Mouse (Mus musculus): ENCODE results near the gene Cobl. TPM values are rescaled to one million over a fixed set of nuclear protein-coding genes. Genes with fewer than 3 reads are reported as not detected.

The Cobl gene
- polyA plus RNA-seq, 1 experiment from 2014 or later: 1.1 TPM

DNA sequence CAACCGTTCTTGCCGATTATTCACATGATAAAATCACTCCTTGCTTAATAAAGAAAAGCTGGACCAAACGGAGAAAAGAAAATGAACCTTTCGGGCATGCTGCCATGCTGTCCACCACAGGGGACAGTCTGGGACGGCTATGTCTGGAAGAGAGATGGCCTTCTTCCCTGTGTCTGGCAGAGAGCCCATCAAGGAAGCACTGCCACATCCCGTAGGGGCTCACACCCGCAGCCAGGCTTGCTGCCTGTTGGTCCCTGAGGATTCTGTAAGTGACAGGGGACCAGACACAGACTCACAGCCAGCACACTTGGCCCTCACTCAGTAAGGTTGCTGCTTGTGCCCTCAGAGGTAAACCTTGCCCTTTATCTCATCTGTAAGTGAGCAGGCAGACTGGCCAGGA, 235.3 kb downstream of the Cobl start:
- Histone ChIP-seq H3K4me2 (ENCODE audit: low read depth, severe bottlenecking) (no peak overlapping the region), H3K4me1 (ENCODE audit: control insufficient read depth, insufficient read depth, low read length) (no peaks in the 10 kb centered on the region), H3K27me3 (ENCODE audit: control insufficient read depth, insufficient read depth, low read length) (no peaks in the 10 kb centered on the region), H3K4me3 (ENCODE audit: low read depth, low read length) (no peak overlapping the region), H3K9ac (ENCODE audit: low read length) (no peak overlapping the region), H3K27ac (replicated peaks; ENCODE audit: low read depth, low read length) (no peak overlapping the region), H3K9me3 (ENCODE audit: control insufficient read depth, low read length) (no peaks in the 10 kb centered on the region), H3K36me3 (ENCODE audit: control insufficient read depth, insufficient read depth, low read length) (no peaks in the 10 kb centered on the region)
- DNase-seq (ENCODE audit: low spot score) (no peak), ATAC-seq (ENCODE audit: insufficient number of reproducible peaks, low FRiP score, low TSS enrichment, low read depth) (no peak)
- WGBS: 85% methylated on average over 7 of the region's 7 CpGs

DNA sequence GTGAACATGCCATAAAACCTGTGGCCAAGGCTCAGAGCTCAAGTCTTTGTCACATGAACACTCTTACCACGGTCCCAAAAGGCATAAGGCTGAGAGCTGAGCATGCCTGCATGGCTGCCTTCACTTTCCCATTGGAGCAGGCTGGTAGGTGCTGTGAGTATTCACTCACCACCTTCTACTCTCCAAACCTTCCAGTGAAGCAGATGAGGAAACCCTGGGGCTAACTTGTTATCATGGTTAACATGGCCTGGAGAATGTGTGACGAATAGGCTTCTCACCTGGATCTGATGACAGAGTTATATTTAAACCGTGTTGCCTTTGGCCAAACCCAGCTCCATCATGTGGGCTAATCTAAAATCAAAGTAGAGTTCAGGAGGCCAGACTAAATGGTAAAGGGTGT, 237.4 kb downstream of the Cobl start:
- Histone ChIP-seq H3K36me3 (ENCODE audit: control insufficient read depth, insufficient read depth, low read length) (no peaks in the 10 kb centered on the region), H3K9me3 (ENCODE audit: control insufficient read depth, low read length) (no peaks in the 10 kb centered on the region), H3K9ac (ENCODE audit: low read length) (no peak overlapping the region), H3K27me3 (ENCODE audit: control insufficient read depth, insufficient read depth, low read length) (no peaks in the 10 kb centered on the region), H3K4me1 (ENCODE audit: control insufficient read depth, insufficient read depth, low read length) (no peaks in the 10 kb centered on the region), H3K4me3 (ENCODE audit: low read depth, low read length) (no peak overlapping the region), H3K4me2 (ENCODE audit: low read depth, severe bottlenecking) (no peak overlapping the region), H3K27ac (replicated peaks; ENCODE audit: low read depth, low read length) (no peak overlapping the region)
- DNase-seq (ENCODE audit: low spot score) (no peak), ATAC-seq (ENCODE audit: insufficient number of reproducible peaks, low FRiP score, low TSS enrichment, low read depth) (no peak)
- 89% methylated on average over 3 of the region's 3 CpGs for WGBS

DNA sequence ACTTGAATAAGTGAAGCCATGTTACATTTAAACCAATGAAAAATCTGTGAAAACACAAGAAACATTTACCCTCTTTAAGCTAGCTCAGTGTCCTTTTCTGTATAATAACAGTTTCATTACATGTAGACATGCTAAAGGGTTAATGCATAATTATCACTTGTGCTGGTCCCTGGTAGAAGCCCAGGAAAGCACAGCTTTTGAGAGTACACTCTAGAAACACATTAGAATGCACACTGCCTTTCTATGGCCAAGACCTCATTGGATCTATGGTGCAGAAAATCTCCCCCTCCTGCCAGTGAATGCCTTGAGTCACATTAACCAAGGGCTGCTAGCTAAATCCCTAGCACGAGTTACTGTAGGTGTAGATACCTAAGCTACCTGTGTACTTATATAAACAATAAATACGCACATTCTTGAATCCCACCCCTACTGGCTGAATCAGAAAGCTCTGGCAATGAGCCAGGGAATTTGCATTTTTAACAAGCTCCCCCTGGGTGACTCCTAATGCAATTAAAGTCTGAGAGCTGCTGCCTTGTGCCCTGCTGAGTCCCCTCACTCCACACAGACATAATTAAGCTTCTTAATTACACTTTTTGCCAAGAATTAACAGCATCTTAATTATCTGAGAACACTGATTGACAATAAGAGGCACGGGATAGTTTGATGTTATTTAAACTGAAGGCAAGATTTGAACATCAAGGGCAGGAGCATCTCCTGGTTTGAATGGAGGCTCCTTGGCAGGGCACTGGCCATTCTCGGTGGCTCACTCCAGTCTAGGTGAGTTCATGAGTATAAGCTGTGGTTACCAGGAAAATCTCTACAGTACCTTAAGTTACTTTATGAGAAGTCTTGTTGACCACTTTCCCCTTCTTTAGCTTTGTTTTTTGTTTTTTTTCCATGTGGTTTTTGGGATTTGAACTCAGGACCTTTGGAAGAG, 244.9 kb downstream of the Cobl start:
- H3K4me3 ChIP-seq (ENCODE audit: low read depth, low read length): no peak overlapping the region
- H3K4me2 ChIP-seq (ENCODE audit: low read depth, severe bottlenecking): no peak overlapping the region
- WGBS: 61% methylated on average over 4 of the region's 4 CpGs
- H3K36me3 ChIP-seq (ENCODE audit: control insufficient read depth, insufficient read depth, low read length): no peaks in the 10 kb centered on the region
- H3K27me3 ChIP-seq (ENCODE audit: control insufficient read depth, insufficient read depth, low read length): no peaks in the 10 kb centered on the region
- no peak for DNase-seq (ENCODE audit: low spot score)
- H3K27ac ChIP-seq (replicated peaks; ENCODE audit: low read depth, low read length): no peak overlapping the region
- no peaks in the 10 kb centered on the region for H3K9me3 ChIP-seq (ENCODE audit: control insufficient read depth, low read length)
- no peaks in the 10 kb centered on the region for H3K4me1 ChIP-seq (ENCODE audit: control insufficient read depth, insufficient read depth, low read length)
- H3K9ac ChIP-seq (ENCODE audit: low read length): no peak overlapping the region
- no peak for ATAC-seq (ENCODE audit: insufficient number of reproducible peaks, low FRiP score, low TSS enrichment, low read depth)

DNA sequence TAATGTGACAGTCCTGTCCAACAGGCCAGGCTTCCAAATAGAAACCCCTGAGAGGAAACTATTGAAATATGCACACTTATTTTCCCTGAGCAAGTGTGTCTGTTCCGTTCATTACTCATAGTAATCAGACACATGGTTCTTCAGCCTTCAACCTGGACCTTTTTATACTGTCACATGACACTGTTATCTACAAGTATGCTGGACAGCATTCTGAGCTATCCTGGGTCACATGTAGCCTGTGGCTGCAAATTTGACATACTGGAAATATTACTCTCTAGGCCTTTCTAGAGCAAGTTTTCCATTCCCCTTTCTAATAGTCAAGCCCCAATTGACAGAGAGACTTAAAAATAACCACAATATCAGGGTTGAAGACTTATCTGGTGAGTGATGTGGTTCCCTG, 247.9 kb downstream of the Cobl start:
- ATAC-seq (ENCODE audit: insufficient number of reproducible peaks, low FRiP score, low TSS enrichment, low read depth) (no peak), DNase-seq (ENCODE audit: low spot score) (no peak)
- no peaks in the 10 kb centered on the region for H3K9me3 ChIP-seq (ENCODE audit: control insufficient read depth, low read length)
- no peaks in the 10 kb centered on the region for H3K36me3 ChIP-seq (ENCODE audit: control insufficient read depth, insufficient read depth, low read length)
- H3K4me2 ChIP-seq (ENCODE audit: low read depth, severe bottlenecking): no peak overlapping the region
- H3K4me3 ChIP-seq (ENCODE audit: low read depth, low read length): no peak overlapping the region
- H3K27ac ChIP-seq (replicated peaks; ENCODE audit: low read depth, low read length): no peak overlapping the region
- 88% methylated on average over 1 of the region's 1 CpGs for WGBS
- H3K9ac ChIP-seq (ENCODE audit: low read length): no peak overlapping the region
- no peaks in the 10 kb centered on the region for H3K4me1 ChIP-seq (ENCODE audit: control insufficient read depth, insufficient read depth, low read length)
- no peaks in the 10 kb centered on the region for H3K27me3 ChIP-seq (ENCODE audit: control insufficient read depth, insufficient read depth, low read length)

DNA sequence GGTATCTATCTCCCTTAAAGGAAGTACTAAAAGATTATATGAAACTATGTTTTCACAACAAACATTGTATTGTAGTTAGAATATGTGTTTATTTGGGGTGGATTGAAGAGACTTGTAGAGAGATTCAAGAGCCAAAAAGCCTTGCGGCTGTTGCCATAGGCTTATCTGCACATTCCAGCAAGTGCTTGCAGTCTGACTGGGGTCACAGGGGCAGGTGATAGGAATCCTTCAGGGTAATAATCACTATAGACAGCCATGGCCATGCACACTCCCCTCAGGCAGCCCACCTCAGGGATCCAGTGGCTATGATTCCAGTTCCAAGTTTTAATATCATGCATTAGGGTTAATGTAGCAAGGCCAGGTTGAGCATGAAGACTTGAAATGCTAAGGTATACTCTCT, 249.2 kb downstream of the Cobl start:
- no peak overlapping the region for H3K9ac ChIP-seq (ENCODE audit: low read length)
- DNase-seq (ENCODE audit: low spot score) (no peak), ATAC-seq (ENCODE audit: insufficient number of reproducible peaks, low FRiP score, low TSS enrichment, low read depth) (no peak)
- no peak overlapping the region for H3K4me3 ChIP-seq (ENCODE audit: low read depth, low read length)
- no peak overlapping the region for H3K27ac ChIP-seq (replicated peaks; ENCODE audit: low read depth, low read length)
- H3K36me3 ChIP-seq (ENCODE audit: control insufficient read depth, insufficient read depth, low read length): no peaks in the 10 kb centered on the region
- no peaks in the 10 kb centered on the region for H3K4me1 ChIP-seq (ENCODE audit: control insufficient read depth, insufficient read depth, low read length)
- WGBS: 92% methylated on average over 1 of the region's 1 CpGs
- no peak overlapping the region for H3K4me2 ChIP-seq (ENCODE audit: low read depth, severe bottlenecking)
- H3K27me3 ChIP-seq (ENCODE audit: control insufficient read depth, insufficient read depth, low read length): no peaks in the 10 kb centered on the region
- no peaks in the 10 kb centered on the region for H3K9me3 ChIP-seq (ENCODE audit: control insufficient read depth, low read length)

DNA sequence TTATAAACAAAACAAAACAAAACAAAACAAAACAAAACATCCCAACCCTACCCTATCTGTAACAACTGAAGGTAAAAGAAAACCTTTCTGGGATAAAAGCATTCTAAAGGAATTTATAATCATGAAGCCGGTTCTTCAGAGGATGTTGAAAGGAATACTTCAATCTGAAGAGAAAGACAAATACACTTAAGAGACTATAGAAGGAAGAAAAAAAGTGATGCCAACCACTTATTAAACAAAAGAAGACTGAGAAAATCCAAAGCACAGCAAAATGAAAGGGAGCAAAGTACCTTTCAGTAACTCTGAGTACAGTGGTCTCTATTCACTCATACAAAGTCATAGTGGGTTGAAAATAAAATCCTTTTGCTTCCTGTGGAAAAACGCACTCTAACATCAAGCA, 256.2 kb downstream of the Cobl start:
- no peak overlapping the region for H3K9ac ChIP-seq (ENCODE audit: low read length)
- no peak overlapping the region for H3K27ac ChIP-seq (replicated peaks; ENCODE audit: low read depth, low read length)
- H3K27me3 ChIP-seq (ENCODE audit: control insufficient read depth, insufficient read depth, low read length): no peaks in the 10 kb centered on the region
- H3K4me2 ChIP-seq (ENCODE audit: low read depth, severe bottlenecking): no peak overlapping the region
- DNase-seq (ENCODE audit: low spot score) (no peak), ATAC-seq (ENCODE audit: insufficient number of reproducible peaks, low FRiP score, low TSS enrichment, low read depth) (no peak)
- H3K36me3 ChIP-seq (ENCODE audit: control insufficient read depth, insufficient read depth, low read length): no peaks in the 10 kb centered on the region
- 84% methylated on average over 2 of the region's 2 CpGs for WGBS
- no peaks in the 10 kb centered on the region for H3K4me1 ChIP-seq (ENCODE audit: control insufficient read depth, insufficient read depth, low read length)
- H3K4me3 ChIP-seq (ENCODE audit: low read depth, low read length): no peak overlapping the region
- no peaks in the 10 kb centered on the region for H3K9me3 ChIP-seq (ENCODE audit: control insufficient read depth, low read length)

DNA sequence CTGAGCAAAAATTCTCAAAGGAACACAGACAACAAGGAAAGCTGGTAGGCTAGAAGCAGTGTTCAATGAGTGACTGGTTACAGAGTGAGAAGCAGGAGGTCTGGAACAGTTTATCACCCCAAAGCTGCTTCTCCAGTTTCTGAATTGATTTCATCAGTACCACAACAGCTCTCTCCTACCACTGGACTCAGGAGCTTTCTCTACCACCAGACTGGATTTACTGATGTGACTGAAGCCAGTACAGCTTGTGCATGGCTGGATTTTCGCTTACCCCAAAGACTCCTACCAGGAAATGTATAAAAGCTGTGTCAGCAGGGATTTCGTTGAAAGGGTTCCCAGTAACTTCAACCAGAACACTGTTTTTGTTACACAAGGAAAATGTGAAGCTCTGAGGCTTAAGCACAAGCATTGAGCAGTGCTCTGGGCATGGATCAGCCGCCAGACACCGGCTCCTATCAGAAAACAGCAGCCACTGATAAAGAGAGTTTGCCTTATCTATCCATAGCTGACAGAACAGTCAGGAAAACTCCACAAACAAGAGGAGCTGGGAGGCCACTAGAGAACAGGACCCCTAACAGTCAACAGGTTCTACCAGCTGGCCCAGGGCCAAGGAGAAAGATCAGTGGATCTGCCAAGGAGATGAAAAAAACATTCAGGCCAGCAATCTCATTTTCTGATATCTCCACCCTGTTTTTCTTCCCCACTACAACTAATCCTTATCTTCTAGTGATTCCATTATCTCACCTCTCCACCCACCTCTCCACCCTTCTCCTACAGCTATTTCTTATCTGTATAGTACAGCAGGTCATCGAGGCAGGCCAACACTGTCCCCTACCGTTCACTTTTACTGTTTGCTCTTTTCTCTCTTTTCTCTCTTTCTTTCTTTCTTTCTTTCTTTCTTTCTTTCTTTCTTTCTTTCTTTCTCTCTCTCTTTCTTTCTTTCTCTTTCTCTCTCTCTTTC, 259.3 kb downstream of the Cobl start:
- no peak overlapping the region for H3K27ac ChIP-seq (replicated peaks; ENCODE audit: low read depth, low read length)

DNA sequence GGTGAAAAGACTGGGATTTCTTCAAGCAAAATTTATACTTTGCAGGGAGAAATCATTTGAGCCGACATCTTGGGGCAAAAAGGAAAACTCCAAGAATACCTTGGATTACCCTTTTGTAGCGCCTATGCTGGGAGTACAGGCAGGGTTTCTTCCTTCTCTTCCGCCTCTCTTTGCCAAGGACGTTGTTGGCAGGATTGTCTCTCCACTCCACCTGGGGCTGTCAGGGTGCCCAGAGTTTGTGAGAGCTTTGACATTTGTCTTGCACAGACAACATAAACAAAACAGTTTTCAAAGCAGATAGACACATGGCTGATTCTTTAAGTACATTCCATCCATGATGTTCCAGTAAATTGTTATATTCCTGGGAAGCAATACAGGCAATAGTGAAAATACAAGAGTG, 265.3 kb downstream of the Cobl start:
- Histone ChIP-seq H3K36me3 (ENCODE audit: control insufficient read depth, insufficient read depth, low read length) (no peaks in the 10 kb centered on the region), H3K9me3 (ENCODE audit: control insufficient read depth, low read length) (no peaks in the 10 kb centered on the region), H3K27ac (replicated peaks; ENCODE audit: low read depth, low read length) (no peak overlapping the region), H3K4me3 (ENCODE audit: low read depth, low read length) (no peak overlapping the region), H3K9ac (ENCODE audit: low read length) (no peak overlapping the region), H3K27me3 (ENCODE audit: control insufficient read depth, insufficient read depth, low read length) (no peaks in the 10 kb centered on the region), H3K4me1 (ENCODE audit: control insufficient read depth, insufficient read depth, low read length) (no peaks in the 10 kb centered on the region), H3K4me2 (ENCODE audit: low read depth, severe bottlenecking) (no peak overlapping the region)
- no peak for DNase-seq (ENCODE audit: low spot score)
- no peak for ATAC-seq (ENCODE audit: insufficient number of reproducible peaks, low FRiP score, low TSS enrichment, low read depth)
- WGBS: 92% methylated on average over 4 of the region's 4 CpGs

More for the DNA sequence above, 259.3 kb downstream of the Cobl start:
- Histone ChIP-seq H3K9ac (ENCODE audit: low read length) (no peak overlapping the region), H3K4me2 (ENCODE audit: low read depth, severe bottlenecking) (no peak overlapping the region), H3K4me3 (ENCODE audit: low read depth, low read length) (no peak overlapping the region), H3K9me3 (ENCODE audit: control insufficient read depth, low read length) (no peaks in the 10 kb centered on the region), H3K4me1 (ENCODE audit: control insufficient read depth, insufficient read depth, low read length) (no peaks in the 10 kb centered on the region), H3K36me3 (ENCODE audit: control insufficient read depth, insufficient read depth, low read length) (no peaks in the 10 kb centered on the region), H3K27me3 (ENCODE audit: control insufficient read depth, insufficient read depth, low read length) (no peaks in the 10 kb centered on the region)
- ATAC-seq (ENCODE audit: insufficient number of reproducible peaks, low FRiP score, low TSS enrichment, low read depth): no peak
- 68% methylated on average over 6 of the region's 6 CpGs for WGBS
- DNase-seq (ENCODE audit: low spot score): no peak

Data from limb, embryonic 11.5 days (tissue).